Mouse (Mus musculus): ENCODE measurements around the gene Mknk2. TPM values are rescaled to one million over a fixed set of nuclear protein-coding genes. Genes with fewer than 3 reads are reported as not detected.
A peak's percentile ranks its signal among the peaks of the same experiment; 100 is the strongest.

The Mknk2 gene
- total RNA-seq, 1 experiment from 2014 or later, result 226 TPM

- no peak for DNase-seq
Observed at GRCm38 (mm10) chr10:80692249-80693165, 14.6 kb upstream of the Mknk2 start.

GRCm38 (mm10) chr10:80687850-80688249 is 9.9 kb upstream of the Mknk2 start:
- DNase-seq, result peak; percentile 83

GRCm38 (mm10) chr10:80686617-80687016 is 8.7 kb upstream of the Mknk2 start:
- no peak for DNase-seq

GRCm38 (mm10) chr10:80684984-80685383 is 7.1 kb upstream of the Mknk2 start:
- DNase-seq, result no peak

- DNase-seq, result peak; percentile 88
Observed at GRCm38 (mm10) chr10:80684214-80684613, 6.3 kb upstream of the Mknk2 start.

GRCm38 (mm10) chr10:80683647-80684046 is 5.7 kb upstream of the Mknk2 start:
- no peak for DNase-seq

GRCm38 (mm10) chr10:80682003-80682402 is 4.1 kb upstream of the Mknk2 start:
- no peak for DNase-seq

- DNase-seq, result no peak
Observed at GRCm38 (mm10) chr10:80680260-80680696, 2.4 kb upstream of the Mknk2 start.

- peak; percentile 64 for DNase-seq
Observed at GRCm38 (mm10) chr10:80679556-80680259, 1.8 kb upstream of the Mknk2 start.

- peak; percentile 61 for DNase-seq
Observed at GRCm38 (mm10) chr10:80678601-80679377, 877 bp upstream of the Mknk2 start.

GRCm38 (mm10) chr10:80677128-80677875 is 610 bp downstream of the Mknk2 start:
- DNase-seq, result peak; percentile 58

GRCm38 (mm10) chr10:80676198-80676928 is 1.5 kb downstream of the Mknk2 start:
- peak; percentile 100 for DNase-seq

- DNase-seq, result peak; percentile 43
Observed at GRCm38 (mm10) chr10:80675405-80676197, 2.3 kb downstream of the Mknk2 start.

GRCm38 (mm10) chr10:80674851-80675404 is 3.0 kb downstream of the Mknk2 start:
- DNase-seq, result no peak

GRCm38 (mm10) chr10:80674161-80674711 is 3.7 kb downstream of the Mknk2 start:
- peak; percentile 74 for DNase-seq

GRCm38 (mm10) chr10:80673690-80674089 is 4.2 kb downstream of the Mknk2 start:
- no peak for DNase-seq

GRCm38 (mm10) chr10:80671936-80672690 is 5.8 kb downstream of the Mknk2 start:
- DNase-seq, result no peak

- no peak for DNase-seq
Observed at GRCm38 (mm10) chr10:80671251-80671650, 6.7 kb downstream of the Mknk2 start.

GRCm38 (mm10) chr10:80670531-80670930 is 7.4 kb downstream of the Mknk2 start:
- peak; percentile 48 for DNase-seq

All from adrenal gland, postnatal 14 days (tissue).